Mouse (Mus musculus): ENCODE results near the gene Phldb2. TPM values are rescaled to one million over a fixed set of nuclear protein-coding genes. Genes with fewer than 3 reads are reported as not detected.

The Phldb2 gene
- polyA plus RNA-seq, 1 experiment from 2014 or later, result 17.4 TPM

GRCm38 (mm10) chr16:45844875-45845274 is 108.5 kb downstream of the Phldb2 start:
- Histone ChIP-seq H3K9ac (no peak overlapping the region), H3K27me3 (replicated peaks) (peaks cover 47% of the 10 kb centered on the region), H3K4me2 (peak overlapping the region; percentile 64), H3K9me3 (replicated peaks) (no peaks in the 10 kb centered on the region), H3K36me3 (no peaks in the 10 kb centered on the region), H3K4me1 (peaks cover 8% of the 10 kb centered on the region; the same call in 1 of the 2 replicates), H3K4me3 (peak overlapping the region; percentile 54; the same call in 1 of the 2 replicates), H3K27ac (no peak overlapping the region)
- WGBS (ENCODE audit: insufficient replicate concordance), result 18% methylated on average over 10 of the region's 10 CpGs
- ATAC-seq, result no peak

GRCm38 (mm10) chr16:45844049-45844780 is 109.2 kb downstream of the Phldb2 start:
- Histone ChIP-seq H3K9me3 (replicated peaks) (no peaks in the 10 kb centered on the region), H3K4me3 (peak overlapping the region; percentile 54), H3K9ac (peak overlapping the region; percentile 61), H3K27ac (peak overlapping the region; percentile 66), H3K4me1 (peaks cover 8% of the 10 kb centered on the region; the same call in 1 of the 2 replicates), H3K4me2 (peak overlapping the region; percentile 64), H3K27me3 (replicated peaks) (peaks cover 47% of the 10 kb centered on the region), H3K36me3 (no peaks in the 10 kb centered on the region)
- 2% methylated on average over 45 of the region's 45 CpGs for WGBS (ENCODE audit: insufficient replicate concordance)
- peak; percentile 82 for ATAC-seq

GRCm38 (mm10) chr16:45843351-45843891 is 110.0 kb downstream of the Phldb2 start:
- peak overlapping the region; percentile 54 for H3K4me3 ChIP-seq
- H3K27ac ChIP-seq, result peak overlapping the region; percentile 66
- 4% methylated on average over 16 of the region's 16 CpGs for WGBS (ENCODE audit: insufficient replicate concordance)
- peaks cover 10% of the 10 kb centered on the region for H3K4me1 ChIP-seq
- H3K9ac ChIP-seq, result peak overlapping the region; percentile 61
- peak overlapping the region; percentile 64 for H3K4me2 ChIP-seq
- no peak for ATAC-seq
- H3K36me3 ChIP-seq, result no peaks in the 10 kb centered on the region
- peaks cover 47% of the 10 kb centered on the region for H3K27me3 ChIP-seq (replicated peaks)
- H3K9me3 ChIP-seq (replicated peaks), result no peaks in the 10 kb centered on the region

- no peak for ATAC-seq
- H3K27me3 ChIP-seq (replicated peaks), result peaks cover 47% of the 10 kb centered on the region
- no peak overlapping the region for H3K4me3 ChIP-seq
- no peak overlapping the region for H3K9ac ChIP-seq
- H3K4me1 ChIP-seq, result peaks cover 19% of the 10 kb centered on the region
- H3K4me2 ChIP-seq, result peak overlapping the region; percentile 64
- no peaks in the 10 kb centered on the region for H3K36me3 ChIP-seq
- H3K27ac ChIP-seq, result no peak overlapping the region
- 61% methylated on average over 4 of the region's 4 CpGs for WGBS (ENCODE audit: insufficient replicate concordance)
- no peaks in the 10 kb centered on the region for H3K9me3 ChIP-seq (replicated peaks)
These were observed 111.0 kb downstream of the Phldb2 start for GRCm38 (mm10) chr16:45842440-45842839.

GRCm38 (mm10) chr16:45841806-45842205 is 111.6 kb downstream of the Phldb2 start:
- no peak for ATAC-seq
- Histone ChIP-seq H3K4me2 (peak overlapping the region; percentile 64; the same call in 1 of the 2 replicates), H3K4me3 (no peak overlapping the region), H3K36me3 (no peaks in the 10 kb centered on the region), H3K4me1 (peaks cover 24% of the 10 kb centered on the region), H3K27ac (no peak overlapping the region), H3K27me3 (replicated peaks) (peaks cover 47% of the 10 kb centered on the region), H3K9me3 (replicated peaks) (no peaks in the 10 kb centered on the region), H3K9ac (no peak overlapping the region)
- WGBS (ENCODE audit: insufficient replicate concordance), result 69% methylated on average over 3 of the region's 3 CpGs

- Histone ChIP-seq H3K4me2 (no peak overlapping the region), H3K9me3 (replicated peaks) (no peaks in the 10 kb centered on the region), H3K4me3 (no peak overlapping the region), H3K36me3 (no peaks in the 10 kb centered on the region), H3K27ac (no peak overlapping the region), H3K9ac (no peak overlapping the region), H3K27me3 (replicated peaks) (peaks cover 44% of the 10 kb centered on the region), H3K4me1 (peaks cover 25% of the 10 kb centered on the region)
- WGBS (ENCODE audit: insufficient replicate concordance), result 69% methylated on average over 3 of the region's 3 CpGs
- ATAC-seq, result no peak
These were observed 112.4 kb downstream of the Phldb2 start for GRCm38 (mm10) chr16:45841016-45841415.

GRCm38 (mm10) chr16:45837541-45838342 is 115.7 kb downstream of the Phldb2 start:
- Histone ChIP-seq H3K9ac (no peak overlapping the region), H3K36me3 (no peaks in the 10 kb centered on the region), H3K4me2 (no peak overlapping the region), H3K4me1 (peaks cover 25% of the 10 kb centered on the region), H3K4me3 (no peak overlapping the region), H3K27ac (0 out of 2 replicates have a peak overlapping the region, but pooled peaks have one; percentile 3), H3K9me3 (replicated peaks) (no peaks in the 10 kb centered on the region), H3K27me3 (replicated peaks) (peaks cover 11% of the 10 kb centered on the region)
- whole genome bisulfite sequencing (ENCODE audit: insufficient replicate concordance), result 31% methylated on average over 5 of the region's 5 CpGs
- peak; percentile 15; the same call in 1 of the 2 replicates for ATAC-seq

- H3K4me3 ChIP-seq, result no peak overlapping the region
- no peaks in the 10 kb centered on the region for H3K36me3 ChIP-seq
- no peak overlapping the region; the same call in 1 of the 2 replicates for H3K27ac ChIP-seq
- ATAC-seq, result no peak; the same call in 1 of the 2 replicates
- H3K4me1 ChIP-seq, result peaks cover 29% of the 10 kb centered on the region
- H3K9me3 ChIP-seq (replicated peaks), result no peaks in the 10 kb centered on the region
- H3K4me2 ChIP-seq, result no peak overlapping the region
- no peaks in the 10 kb centered on the region for H3K27me3 ChIP-seq (replicated peaks)
- WGBS (ENCODE audit: insufficient replicate concordance), result 51% methylated on average over 6 of the region's 6 CpGs
- H3K9ac ChIP-seq, result no peak overlapping the region
These were observed 120.7 kb downstream of the Phldb2 start for GRCm38 (mm10) chr16:45832747-45833108.

- Histone ChIP-seq H3K4me1 (peaks cover 25% of the 10 kb centered on the region), H3K27ac (peak overlapping the region; percentile 7; the same call in 1 of the 2 replicates), H3K4me2 (peak overlapping the region; percentile 3; the same call in 1 of the 2 replicates), H3K36me3 (no peaks in the 10 kb centered on the region), H3K9ac (no peak overlapping the region), H3K4me3 (no peak overlapping the region), H3K27me3 (replicated peaks) (no peaks in the 10 kb centered on the region), H3K9me3 (replicated peaks) (no peaks in the 10 kb centered on the region)
- WGBS (ENCODE audit: insufficient replicate concordance), result 53% methylated on average over 8 of the region's 8 CpGs
- no peak for ATAC-seq
These were observed 121.2 kb downstream of the Phldb2 start for GRCm38 (mm10) chr16:45832061-45832746.

GRCm38 (mm10) chr16:45831094-45831872 is 122.1 kb downstream of the Phldb2 start:
- peak overlapping the region; percentile 7; the same call in 1 of the 2 replicates for H3K27ac ChIP-seq
- WGBS (ENCODE audit: insufficient replicate concordance), result 47% methylated on average over 4 of the region's 4 CpGs
- H3K4me1 ChIP-seq, result peaks cover 20% of the 10 kb centered on the region
- H3K9me3 ChIP-seq (replicated peaks), result no peaks in the 10 kb centered on the region
- no peak overlapping the region for H3K4me3 ChIP-seq
- no peaks in the 10 kb centered on the region for H3K27me3 ChIP-seq (replicated peaks)
- H3K9ac ChIP-seq, result no peak overlapping the region
- no peak for ATAC-seq
- H3K4me2 ChIP-seq, result 0 out of 2 replicates have a peak overlapping the region, but pooled peaks have one; percentile 3
- no peaks in the 10 kb centered on the region for H3K36me3 ChIP-seq

Data from liver, embryonic 12.5 days (tissue).